Mouse (Mus musculus): ENCODE results near the gene Spats2.
"Not testable (repeated sequence)": the region's sequence is repeated elsewhere in the genome, so short reads cannot be mapped to it uniquely, and the experiment has no call there.

Spats2 gene

GRCm38 (mm10) chr15:99224208-99224911 is 98.6 kb downstream of the Spats2 start, which contains the start of gene Kcnh3:
Gene Kcnh3 (plus strand): TSS chr15:99224861.
- DNase-seq (ENCODE audit: low spot score) = peak; percentile 61

GRCm38 (mm10) chr15:99225081-99225810 is 99.5 kb downstream of the Spats2 start:
- no peak for DNase-seq (ENCODE audit: low spot score)

- no peak for DNase-seq (ENCODE audit: low spot score)
Observed at GRCm38 (mm10) chr15:99226090-99226489, 100.4 kb downstream of the Spats2 start.

- no peak for DNase-seq (ENCODE audit: low spot score)
Observed at GRCm38 (mm10) chr15:99231998-99232397, 106.3 kb downstream of the Spats2 start.

GRCm38 (mm10) chr15:99233719-99234118 is 108.0 kb downstream of the Spats2 start:
- DNase-seq (ENCODE audit: low spot score) = no peak

- no peak for DNase-seq (ENCODE audit: low spot score)
Observed at GRCm38 (mm10) chr15:99234326-99235010, 108.8 kb downstream of the Spats2 start.

- DNase-seq (ENCODE audit: low spot score) = no peak
Observed at GRCm38 (mm10) chr15:99238006-99238405, 112.3 kb downstream of the Spats2 start.

GRCm38 (mm10) chr15:99240129-99240528 is 114.4 kb downstream of the Spats2 start:
- no peak for DNase-seq (ENCODE audit: low spot score)

GRCm38 (mm10) chr15:99241249-99241648 is 115.5 kb downstream of the Spats2 start:
- no peak for DNase-seq (ENCODE audit: low spot score)

- no peak for DNase-seq (ENCODE audit: low spot score)
Observed at GRCm38 (mm10) chr15:99242045-99242444, 116.3 kb downstream of the Spats2 start.

- not testable (repeated sequence) for DNase-seq (ENCODE audit: low spot score)
Observed at GRCm38 (mm10) chr15:99246736-99247135, 121.0 kb downstream of the Spats2 start.

- peak; percentile 68 for DNase-seq (ENCODE audit: low spot score)
Observed at GRCm38 (mm10) chr15:99248972-99249371, 123.3 kb downstream of the Spats2 start.

- no peak for DNase-seq (ENCODE audit: low spot score)
Observed at GRCm38 (mm10) chr15:99249938-99250337, 124.2 kb downstream of the Spats2 start.

GRCm38 (mm10) chr15:99251111-99251510 is 125.4 kb downstream of the Spats2 start:
- DNase-seq (ENCODE audit: low spot score) = not testable (repeated sequence)

- peak; percentile 98 for DNase-seq (ENCODE audit: low spot score)
Observed at GRCm38 (mm10) chr15:99251626-99252380, 126.1 kb downstream of the Spats2 start, which contains the start of gene Mcrs1. Gene Mcrs1 (minus strand): TSS chr15:99251961.

GRCm38 (mm10) chr15:99252381-99253174 is 126.9 kb downstream of the Spats2 start:
- peak; percentile 51 for DNase-seq (ENCODE audit: low spot score)

GRCm38 (mm10) chr15:99253175-99253479 is 127.4 kb downstream of the Spats2 start:
- DNase-seq (ENCODE audit: low spot score) = not testable (repeated sequence)

GRCm38 (mm10) chr15:99253772-99254171 is 128.1 kb downstream of the Spats2 start:
- no peak for DNase-seq (ENCODE audit: low spot score)

- DNase-seq (ENCODE audit: low spot score) = no peak
Observed at GRCm38 (mm10) chr15:99254477-99255005, 128.8 kb downstream of the Spats2 start.

- no peak for DNase-seq (ENCODE audit: low spot score)
Observed at GRCm38 (mm10) chr15:99255241-99255749, 129.6 kb downstream of the Spats2 start.

All from left cerebral cortex, adult 11 months (tissue).